Mouse (Mus musculus): ENCODE measurements at regions not wholly inside any gene's neighbourhood (a gene's known extent, or its start where the extent isn't known, plus 50 kb on each side); places are given as distances from the start of the nearest gene placed in this dataset.

- TF ChIP-seq CEBPB (IDR thresholded peaks at IDR 0.05; ENCODE audit: low read depth) = no peak
- no peak for TF ChIP-seq MYOG (IDR thresholded peaks at IDR 0.05; ENCODE audit: control insufficient read depth, extremely low read depth, insufficient read length)
- no peak for TF ChIP-seq CTCF (IDR thresholded peaks at IDR 0.05; ENCODE audit: control insufficient read depth, insufficient read depth, insufficient read length)
- TF ChIP-seq MAX (IDR thresholded peaks at IDR 0.05) = no peak
- TF ChIP-seq MYOD1 (IDR thresholded peaks at IDR 0.05; ENCODE audit: control insufficient read depth, insufficient read length, low read depth) = no peak
These were observed 250.1 kb upstream of the Gm6657 start for GRCm38 (mm10) chr12:77943960-77944359.
